Mouse (Mus musculus): ENCODE results near the gene Pitpna. TPM values are rescaled to one million over a fixed set of nuclear protein-coding genes. Genes with fewer than 3 reads are reported as not detected.

The Pitpna gene
- polyA plus RNA-seq, 1 experiment from 2014 or later = 30.1 TPM

GRCm38 (mm10) chr11:75630645-75631229, 42.8 kb downstream of the Pitpna start, which contains the start of gene Inpp5k:
Gene Inpp5k, plus strand, starts transcription at chr11:75630988.
- peak within 1 kb of the TSS; percentile 83 for H3K27ac ChIP-seq (ENCODE audit: low read depth)
- peaks cover 30% of the 10 kb centered on the region for H3K36me3 ChIP-seq (replicated peaks; ENCODE audit: insufficient read depth, low read length)
- peak; percentile 100 for ATAC-seq
- H3K4me3 ChIP-seq (ENCODE audit: low read depth, low read length) = peak within 1 kb of the TSS; percentile 76
- DNase-seq = peak; percentile 97
- H3K27me3 ChIP-seq (ENCODE audit: insufficient read depth, low read length) = no peaks in the 10 kb centered on the region
- H3K4me1 ChIP-seq (ENCODE audit: insufficient read depth) = peaks cover 24% of the 10 kb centered on the region
- TF ChIP-seq EP300 (IDR thresholded peaks at IDR 0.05; ENCODE audit: low read depth) = no peak
- 0 out of 2 replicates have a peak, but pooled peaks have one; percentile 6 for TF ChIP-seq CTCF (IDR thresholded peaks at IDR 0.05; ENCODE audit: low read depth)
- WGBS (ENCODE audit: insufficient replicate concordance) = under 1% methylated on average over 48 of the region's 53 CpGs
- H3K4me2 ChIP-seq (ENCODE audit: low read depth, low read length) = peak within 1 kb of the TSS; percentile 91
- H3K9ac ChIP-seq (replicated peaks) = peak within 1 kb of the TSS; percentile 80
- H3K9me3 ChIP-seq (ENCODE audit: low read length) = no peaks in the 10 kb centered on the region

DNA sequence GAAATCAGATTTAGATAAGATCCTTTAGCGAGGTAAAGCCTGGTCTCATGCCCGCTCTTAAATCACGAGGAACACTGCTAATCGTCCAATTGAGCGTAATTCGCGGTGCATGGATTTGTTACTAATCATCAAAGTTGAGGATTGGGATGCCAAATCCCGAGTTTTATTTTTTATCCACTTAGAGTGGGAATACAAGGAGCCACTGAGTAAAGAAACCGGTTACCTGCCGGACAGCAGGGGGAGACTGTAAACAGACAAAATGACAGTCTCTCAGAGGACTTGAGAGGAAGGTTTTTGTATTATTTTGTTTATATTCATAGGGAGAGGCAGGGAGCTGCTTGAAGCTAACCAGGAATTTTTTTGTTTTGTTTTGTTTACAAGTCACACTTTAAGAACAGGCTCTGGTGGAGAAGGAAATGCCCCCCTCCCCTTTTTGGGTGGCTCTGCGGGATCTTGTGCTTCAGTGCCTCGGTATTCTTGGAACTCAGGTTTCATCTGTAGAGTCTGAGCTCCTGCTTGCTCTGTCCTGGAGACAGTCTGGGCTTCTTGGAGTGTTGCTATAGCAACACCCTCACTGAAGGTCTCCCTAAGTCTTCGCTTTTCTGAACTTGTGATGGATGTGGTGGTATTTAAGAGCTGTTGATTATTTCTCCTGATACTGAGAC, 43.8 kb downstream of the Pitpna start:
- Histone ChIP-seq H3K4me1 (ENCODE audit: insufficient read depth) (peaks cover 32% of the 10 kb centered on the region), H3K36me3 (replicated peaks; ENCODE audit: insufficient read depth, low read length) (peaks cover 27% of the 10 kb centered on the region), H3K9me3 (ENCODE audit: low read length) (no peaks in the 10 kb centered on the region), H3K9ac (replicated peaks) (peak overlapping the region; percentile 80), H3K27me3 (ENCODE audit: insufficient read depth, low read length) (no peaks in the 10 kb centered on the region), H3K27ac (ENCODE audit: low read depth) (peak overlapping the region; percentile 70), H3K4me3 (ENCODE audit: low read depth, low read length) (peak overlapping the region; percentile 76), H3K4me2 (ENCODE audit: low read depth, low read length) (peak overlapping the region; percentile 91)
- 12% methylated on average over 13 of the region's 13 CpGs for WGBS (ENCODE audit: insufficient replicate concordance)
- ATAC-seq (no peak), DNase-seq (no peak)
- TF ChIP-seq EP300 (IDR thresholded peaks at IDR 0.05; ENCODE audit: low read depth) (no peak), CTCF (IDR thresholded peaks at IDR 0.05; ENCODE audit: low read depth) (peak; percentile 65)

DNA sequence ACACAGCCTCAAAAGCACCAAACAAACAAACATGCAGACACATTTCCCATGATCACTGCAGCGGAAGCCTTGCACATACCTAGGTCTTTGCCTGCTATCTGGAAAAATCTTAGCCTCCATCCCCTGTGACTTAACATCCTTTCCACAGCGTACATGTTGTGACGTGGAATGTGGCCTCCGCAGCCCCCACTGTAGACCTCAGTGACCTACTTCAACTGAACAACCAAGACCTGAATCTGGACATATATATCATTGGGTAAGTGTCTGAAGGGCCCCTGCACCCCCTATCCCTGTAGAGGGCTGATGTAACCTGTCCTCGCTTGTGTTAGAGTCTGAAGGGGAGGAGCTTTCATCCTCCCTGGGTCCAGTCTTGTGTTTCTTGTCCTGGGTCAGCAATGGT, 45.0 kb downstream of the Pitpna start:
- peaks cover 33% of the 10 kb centered on the region for H3K4me1 ChIP-seq (ENCODE audit: insufficient read depth)
- H3K27ac ChIP-seq (ENCODE audit: low read depth) = no peak overlapping the region
- WGBS (ENCODE audit: insufficient replicate concordance) = 86% methylated on average over 5 of the region's 5 CpGs
- peaks cover 19% of the 10 kb centered on the region for H3K36me3 ChIP-seq (replicated peaks; ENCODE audit: insufficient read depth, low read length)
- DNase-seq = no peak
- 0 out of 2 replicates have a peak overlapping the region, but pooled peaks have one; percentile 91 for H3K4me2 ChIP-seq (ENCODE audit: low read depth, low read length)
- no peak overlapping the region for H3K4me3 ChIP-seq (ENCODE audit: low read depth, low read length)
- TF ChIP-seq CTCF (IDR thresholded peaks at IDR 0.05; ENCODE audit: low read depth) (no peak), EP300 (IDR thresholded peaks at IDR 0.05; ENCODE audit: low read depth) (no peak)
- H3K9ac ChIP-seq (replicated peaks) = no peak overlapping the region
- H3K9me3 ChIP-seq (ENCODE audit: low read length) = no peaks in the 10 kb centered on the region
- ATAC-seq = no peak
- H3K27me3 ChIP-seq (ENCODE audit: insufficient read depth, low read length) = no peaks in the 10 kb centered on the region

DNA sequence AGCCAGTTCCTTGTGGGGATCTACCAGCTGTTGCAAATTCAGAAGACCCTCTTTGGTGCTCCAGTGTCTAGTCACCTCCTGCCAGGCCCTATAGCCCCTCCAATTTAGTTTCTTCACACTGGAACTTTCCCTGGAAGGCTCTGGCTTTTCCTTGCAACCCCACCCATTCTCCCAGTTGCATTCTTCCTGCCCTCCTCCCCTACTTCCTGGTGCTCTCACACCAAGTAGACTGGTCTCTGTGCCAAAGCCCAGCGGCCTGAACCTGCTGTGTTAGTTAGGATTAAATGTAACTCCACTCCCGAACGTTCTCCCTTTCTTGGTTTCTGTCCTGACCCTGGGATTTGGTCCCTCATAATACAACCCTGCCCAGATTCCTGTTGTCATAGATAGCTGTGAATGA, 46.9 kb downstream of the Pitpna start:
- Histone ChIP-seq H3K9ac (replicated peaks) (no peak overlapping the region), H3K27ac (ENCODE audit: low read depth) (peak overlapping the region; percentile 7; the same call in 1 of the 2 replicates), H3K27me3 (ENCODE audit: insufficient read depth, low read length) (no peaks in the 10 kb centered on the region), H3K4me1 (ENCODE audit: insufficient read depth) (peaks cover 33% of the 10 kb centered on the region), H3K4me3 (ENCODE audit: low read depth, low read length) (no peak overlapping the region), H3K36me3 (replicated peaks; ENCODE audit: insufficient read depth, low read length) (peaks cover 15% of the 10 kb centered on the region), H3K4me2 (ENCODE audit: low read depth, low read length) (no peak overlapping the region; the same call in 1 of the 2 replicates), H3K9me3 (ENCODE audit: low read length) (no peaks in the 10 kb centered on the region)
- ATAC-seq (no peak), DNase-seq (no peak)
- TF ChIP-seq EP300 (IDR thresholded peaks at IDR 0.05; ENCODE audit: low read depth) (no peak), CTCF (IDR thresholded peaks at IDR 0.05; ENCODE audit: low read depth) (no peak)
- 78% methylated on average over 3 of the region's 3 CpGs for WGBS (ENCODE audit: insufficient replicate concordance)

DNA sequence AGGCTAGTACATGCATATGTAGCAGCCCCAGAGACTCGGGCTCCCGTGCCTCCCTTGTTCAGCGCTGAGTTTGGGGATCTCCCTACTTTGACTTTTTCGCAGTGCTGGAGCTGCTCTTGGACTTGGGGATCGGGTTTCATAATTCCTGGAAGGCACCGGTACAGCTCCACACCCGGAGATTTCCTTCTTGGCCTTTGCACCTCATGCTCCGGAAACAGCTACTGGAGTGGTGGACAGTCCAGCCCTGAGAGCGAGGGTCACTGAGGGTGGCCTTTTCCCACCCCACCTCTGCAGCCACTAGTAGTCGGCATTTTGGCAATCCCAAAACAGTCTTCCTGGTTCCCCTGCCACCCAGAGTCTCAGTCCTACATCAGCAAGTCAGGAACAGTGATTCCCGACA, 47.4 kb downstream of the Pitpna start:
- DNase-seq (no peak), ATAC-seq (no peak)
- Histone ChIP-seq H3K36me3 (replicated peaks; ENCODE audit: insufficient read depth, low read length) (peaks cover 16% of the 10 kb centered on the region), H3K4me3 (ENCODE audit: low read depth, low read length) (no peak overlapping the region), H3K9ac (replicated peaks) (no peak overlapping the region), H3K4me2 (ENCODE audit: low read depth, low read length) (no peak overlapping the region; the same call in 1 of the 2 replicates), H3K27me3 (ENCODE audit: insufficient read depth, low read length) (no peaks in the 10 kb centered on the region), H3K27ac (ENCODE audit: low read depth) (peak overlapping the region; percentile 7; the same call in 1 of the 2 replicates), H3K9me3 (ENCODE audit: low read length) (no peaks in the 10 kb centered on the region), H3K4me1 (ENCODE audit: insufficient read depth) (peaks cover 29% of the 10 kb centered on the region)
- 60% methylated on average over 11 of the region's 11 CpGs for whole genome bisulfite sequencing (ENCODE audit: insufficient replicate concordance)
- TF ChIP-seq CTCF (IDR thresholded peaks at IDR 0.05; ENCODE audit: low read depth) (no peak), EP300 (IDR thresholded peaks at IDR 0.05; ENCODE audit: low read depth) (no peak)

- DNase-seq (no peak), ATAC-seq (no peak)
- Histone ChIP-seq H3K9ac (replicated peaks) (no peak overlapping the region), H3K36me3 (replicated peaks; ENCODE audit: insufficient read depth, low read length) (peaks cover 24% of the 10 kb centered on the region), H3K4me3 (ENCODE audit: low read depth, low read length) (no peak overlapping the region), H3K27ac (ENCODE audit: low read depth) (no peak overlapping the region), H3K9me3 (ENCODE audit: low read length) (no peaks in the 10 kb centered on the region), H3K4me1 (ENCODE audit: insufficient read depth) (no peaks in the 10 kb centered on the region; the same call in none of the 2 replicates), H3K4me2 (ENCODE audit: low read depth, low read length) (no peak overlapping the region), H3K27me3 (ENCODE audit: insufficient read depth, low read length) (no peaks in the 10 kb centered on the region)
- WGBS (ENCODE audit: insufficient replicate concordance) = 87% methylated on average over 5 of the region's 5 CpGs
- TF ChIP-seq CTCF (IDR thresholded peaks at IDR 0.05; ENCODE audit: low read depth) (no peak), EP300 (IDR thresholded peaks at IDR 0.05; ENCODE audit: low read depth) (no peak)
Observed at GRCm38 (mm10) chr11:75643323-75643722, 55.4 kb downstream of the Pitpna start.

Data from liver, postnatal 0 days (tissue).